Mouse (Mus musculus): ENCODE measurements at regions not wholly inside any gene's neighbourhood (a gene's known extent, or its start where the extent isn't known, plus 50 kb on each side); places are given as distances from the start of the nearest gene placed in this dataset.

DNA sequence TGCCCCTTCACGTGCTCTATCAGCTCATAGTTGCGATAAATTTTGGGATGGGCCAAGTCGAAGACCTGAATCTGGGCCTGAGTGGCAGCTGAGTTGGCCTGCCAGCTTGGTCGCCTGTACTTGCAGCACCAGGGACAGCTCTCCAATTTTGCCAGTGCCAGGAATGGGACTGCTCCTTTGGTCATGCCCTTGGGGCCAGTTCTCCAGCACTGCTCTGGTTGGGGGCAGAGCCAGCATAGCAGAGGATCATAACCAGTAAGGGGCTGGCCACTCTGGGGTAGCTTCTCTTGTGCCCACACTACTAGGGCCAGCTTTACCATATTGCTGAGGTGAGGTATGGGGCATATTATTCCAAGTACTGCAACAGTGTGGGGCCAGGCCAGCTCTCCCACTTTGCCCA lies 397.0 kb upstream of the Cadm2 start:
- DNase-seq: no peak

DNA sequence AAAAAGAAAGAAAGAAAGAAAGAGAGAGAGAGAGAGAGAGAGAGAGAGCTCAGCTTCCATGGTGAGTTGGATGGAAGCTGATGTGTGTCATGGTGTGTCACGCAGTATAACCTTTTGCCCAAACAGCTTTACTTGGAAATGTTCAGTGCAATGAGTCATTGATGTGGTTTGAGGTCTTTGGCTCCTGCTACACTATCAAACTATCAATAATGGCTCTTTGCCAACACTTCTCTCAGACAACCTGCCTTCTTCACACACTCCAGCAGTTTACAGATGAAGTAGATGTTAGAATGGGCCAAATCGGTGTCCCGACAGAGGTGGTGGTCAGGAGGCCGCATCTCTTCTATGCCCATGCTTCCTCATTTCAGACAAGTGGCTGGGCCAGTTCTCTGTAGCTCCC lies 369.0 kb upstream of the Cadm2 start:
- no peak for DNase-seq

DNA sequence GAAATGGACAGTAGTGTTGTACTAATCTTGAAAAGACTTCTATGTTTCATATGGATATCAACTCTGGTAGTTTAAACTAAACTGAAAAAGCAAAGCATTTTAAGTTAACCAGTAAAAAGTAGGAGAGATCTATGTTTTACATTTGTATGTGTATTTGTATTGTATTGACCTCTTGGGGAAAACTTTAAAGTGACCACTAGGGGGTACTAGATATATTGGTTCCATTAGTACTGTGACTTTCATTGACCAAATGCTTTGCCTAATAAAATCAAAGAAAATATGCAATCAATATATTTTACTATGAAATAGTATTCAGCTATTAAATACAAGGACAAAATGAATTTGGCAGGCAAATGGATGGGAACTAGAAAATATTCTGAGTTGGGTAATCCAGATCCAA lies 355.9 kb upstream of the Cadm2 start:
- no peak for DNase-seq

DNA sequence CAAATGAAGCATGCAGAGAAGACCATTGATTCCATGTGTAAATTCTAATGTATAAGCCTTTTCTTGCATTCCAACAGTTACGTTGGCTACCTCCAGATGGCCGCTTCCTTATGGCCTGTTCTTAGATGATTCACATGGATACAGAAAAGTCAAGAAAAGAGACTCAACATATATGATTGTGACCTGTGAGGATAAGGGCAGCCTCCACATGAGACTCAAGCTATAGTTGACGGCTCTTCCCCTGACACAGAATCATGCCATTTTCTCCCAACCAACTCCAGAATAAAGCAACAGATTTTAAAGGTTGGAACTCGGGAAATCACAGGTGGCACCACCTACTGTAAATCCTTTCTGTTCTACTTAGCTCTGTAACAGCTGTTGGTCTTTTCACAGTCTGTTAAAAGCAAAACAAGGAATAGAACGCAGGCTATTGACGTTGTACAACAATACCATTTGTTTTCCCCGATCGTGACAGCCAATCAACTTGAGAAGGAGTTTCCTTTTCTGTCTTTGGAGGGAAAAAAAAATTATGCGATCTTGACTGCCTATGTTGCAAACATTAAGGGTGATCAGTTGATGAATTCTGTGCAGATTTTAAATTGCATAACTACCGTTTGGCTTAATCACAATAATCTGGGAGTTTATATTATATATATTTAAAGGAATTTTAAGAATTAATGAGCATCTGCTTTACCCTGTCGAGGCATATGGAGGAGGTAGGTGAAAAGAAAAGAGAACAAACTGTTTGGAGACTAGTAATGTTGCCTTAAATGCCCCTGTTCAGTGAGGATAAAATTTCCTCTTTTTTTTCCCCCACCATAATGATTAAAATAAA lies 347.8 kb upstream of the Cadm2 start:
- DNase-seq: no peak

DNA sequence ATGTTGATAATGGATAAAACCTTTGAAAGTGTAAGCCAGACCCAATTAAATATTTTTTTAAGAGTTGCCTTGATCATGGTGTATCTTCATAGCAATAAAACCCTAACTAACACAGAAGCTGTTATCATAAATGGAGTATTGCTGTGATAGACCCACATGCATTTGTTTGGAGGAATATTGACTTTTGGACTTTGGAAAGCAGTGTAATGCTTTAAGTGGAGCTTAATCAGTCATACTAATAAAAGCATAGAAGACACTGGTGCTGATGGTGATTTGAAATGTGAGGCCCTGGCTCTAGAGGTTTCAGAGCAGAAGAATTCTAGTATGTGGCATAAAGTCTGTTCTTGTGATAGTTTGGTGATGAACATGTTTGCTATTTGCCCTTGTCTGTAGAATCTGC lies 328.4 kb upstream of the Cadm2 start:
- no peak for DNase-seq

DNA sequence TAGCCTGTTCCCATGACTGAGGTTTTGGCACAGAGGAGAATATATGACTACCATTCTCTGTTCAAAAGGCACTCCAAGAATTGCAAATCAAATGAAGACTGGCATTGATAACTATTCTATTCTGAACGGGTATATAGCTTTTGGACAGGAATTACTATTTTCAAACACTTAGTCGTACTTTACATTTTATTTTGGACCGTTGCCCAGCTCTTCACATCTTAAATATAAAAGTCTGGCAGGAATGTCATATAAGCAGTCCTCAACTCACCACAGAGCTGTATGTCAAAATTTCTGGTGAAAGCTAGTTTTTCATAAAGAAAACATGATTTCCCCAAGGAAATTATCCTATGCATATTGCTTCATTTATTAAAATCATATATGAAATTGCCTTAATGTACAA lies 323.7 kb upstream of the Cadm2 start:
- DNase-seq: no peak

DNA sequence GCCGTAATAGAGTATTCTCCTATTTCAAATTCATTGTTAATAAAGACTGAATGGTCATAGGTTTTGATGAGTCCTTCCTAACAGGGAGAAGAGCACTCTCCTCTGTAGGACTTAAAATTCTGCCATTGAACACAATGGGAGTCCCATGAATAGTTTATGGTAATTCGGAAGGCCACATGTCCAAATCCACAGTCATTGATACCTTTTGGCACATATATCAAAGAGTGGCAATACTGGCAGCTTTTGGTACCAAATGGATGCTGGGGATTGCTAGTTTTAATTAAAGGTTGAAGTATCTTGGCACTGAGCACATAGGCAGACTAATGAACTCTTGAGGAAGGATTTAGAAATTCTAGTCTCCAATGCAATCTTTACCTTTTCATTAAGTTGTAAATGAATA lies 298.5 kb upstream of the Cadm2 start:
- DNase-seq: no peak

DNA sequence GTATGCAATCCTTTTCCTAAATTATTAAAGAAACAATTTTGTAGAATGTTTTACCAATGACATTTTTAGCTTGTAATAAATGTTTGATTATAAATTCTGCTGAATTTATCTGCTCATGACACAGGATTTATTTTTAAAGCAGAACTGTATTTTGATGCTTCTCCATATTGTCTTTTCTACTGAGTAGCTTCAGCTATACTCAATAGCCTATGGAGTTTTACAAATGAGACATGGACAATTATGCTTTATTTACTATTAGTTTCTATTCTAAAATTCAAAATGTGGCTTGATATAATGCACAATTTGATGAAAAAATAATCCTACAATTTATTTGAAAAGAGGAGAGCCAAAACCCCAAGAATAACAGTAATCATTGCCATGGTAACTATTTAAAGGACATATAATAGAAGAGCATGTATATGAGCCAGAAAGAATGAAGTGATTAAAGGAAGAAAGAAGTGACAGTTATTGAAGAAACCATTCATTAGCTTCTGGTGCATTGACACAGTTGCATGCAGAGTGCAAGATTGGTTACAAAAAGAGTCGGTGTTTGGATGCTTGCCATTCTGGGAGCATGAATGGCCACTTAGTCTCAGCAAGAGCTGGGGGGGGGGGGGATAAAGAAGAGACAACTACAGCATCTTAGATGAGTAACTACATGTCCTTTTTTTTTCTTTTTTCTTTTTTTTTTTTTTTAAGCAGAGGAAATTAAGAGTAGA lies 250.8 kb upstream of the Cadm2 start:
- DNase-seq: no peak

DNA sequence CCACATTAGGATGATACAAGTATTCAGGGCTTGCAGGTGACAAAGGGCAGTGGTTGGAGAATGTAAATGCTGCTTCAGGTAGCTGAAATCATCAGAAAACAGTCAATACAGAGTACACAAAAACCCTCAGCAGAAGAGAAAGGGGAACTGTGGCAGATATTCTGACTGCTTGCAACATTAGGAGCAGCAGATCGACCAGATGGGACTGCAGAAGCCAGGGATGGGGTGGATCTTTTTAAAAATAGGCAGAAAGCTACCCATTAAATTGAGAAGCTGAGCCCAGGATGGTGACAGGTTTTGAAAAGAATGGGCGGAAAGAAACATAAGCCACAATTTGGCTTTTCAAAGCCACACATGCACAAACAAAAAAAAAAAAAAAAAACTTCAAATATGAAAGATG lies 229.5 kb upstream of the Cadm2 start:
- no peak for DNase-seq

DNA sequence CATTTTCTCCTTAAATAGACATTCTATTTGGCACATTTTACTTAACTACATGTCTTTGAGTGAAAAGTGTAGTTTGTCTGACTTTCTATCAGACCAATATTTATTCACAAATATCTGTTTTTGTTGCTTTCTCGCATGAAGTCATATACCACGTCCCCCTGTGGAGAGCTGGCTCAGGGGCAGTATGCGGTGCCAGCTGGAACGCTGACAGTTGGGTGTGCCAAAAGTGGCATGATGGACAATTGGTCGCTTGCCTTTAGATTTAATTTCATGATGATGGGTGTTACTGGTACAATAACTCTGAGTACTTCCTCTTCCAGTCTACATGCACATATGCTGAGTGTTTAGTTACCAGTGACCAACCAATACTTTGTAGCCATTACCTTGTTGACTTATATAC lies 223.8 kb upstream of the Cadm2 start:
- no peak for DNase-seq

DNA sequence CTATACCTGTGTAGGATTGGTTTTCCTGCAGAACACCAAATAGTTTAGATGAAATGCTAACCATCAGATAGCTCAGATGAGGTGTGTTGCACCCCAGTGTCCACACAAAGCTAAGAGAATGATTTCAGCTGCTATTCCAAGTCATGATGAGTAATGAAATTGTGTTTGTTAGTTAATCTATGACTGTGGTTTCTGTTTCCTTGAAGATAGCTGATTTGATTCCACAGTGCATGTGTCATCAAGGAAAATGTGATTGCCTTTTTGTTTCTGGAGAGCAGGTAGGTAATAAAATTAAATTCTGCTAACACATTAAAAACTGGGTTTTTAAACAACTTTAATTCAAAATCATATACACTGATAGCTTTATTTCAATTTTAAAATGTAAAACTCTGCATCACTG lies 176.5 kb upstream of the Cadm2 start:
- no peak for DNase-seq

DNA sequence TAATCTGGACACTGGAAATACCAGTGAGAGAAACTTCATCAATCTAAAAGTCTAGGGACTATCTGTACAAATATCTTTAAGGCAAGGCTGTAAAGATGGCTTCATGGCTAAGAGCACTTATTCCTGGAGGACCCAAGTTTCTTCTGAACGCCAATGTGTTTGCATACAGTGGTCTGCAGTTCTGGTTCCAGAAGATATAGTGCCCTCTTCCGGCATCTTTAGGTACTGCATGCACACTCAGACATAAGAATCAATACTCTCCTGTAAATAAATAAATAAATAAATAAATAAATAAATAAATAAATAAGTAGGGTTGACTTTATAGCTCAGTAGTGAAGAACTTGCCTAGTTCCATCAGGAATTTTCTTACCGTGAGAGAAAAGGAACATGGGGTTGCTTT lies 155.4 kb upstream of the Cadm2 start:
- peak; percentile 22 for DNase-seq

DNA sequence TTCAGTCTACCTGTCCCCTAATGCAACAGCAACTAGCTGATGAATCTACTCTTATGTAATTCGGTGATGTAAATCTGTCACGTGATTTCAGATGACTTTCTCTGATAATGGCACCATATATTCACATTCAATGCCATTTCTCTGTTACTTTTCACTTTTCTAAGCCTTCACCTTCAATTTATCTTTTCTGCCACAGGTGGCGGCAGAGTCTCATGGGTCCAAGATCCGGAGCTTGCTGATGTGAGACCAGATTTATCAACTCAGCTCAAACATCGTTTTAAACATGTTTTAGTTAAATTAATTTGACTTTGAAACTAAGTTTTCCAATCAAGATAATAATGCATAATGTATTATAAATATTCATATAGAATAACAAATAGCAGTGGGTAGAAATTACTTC lies 148.4 kb upstream of the Cadm2 start:
- DNase-seq: no peak

DNA sequence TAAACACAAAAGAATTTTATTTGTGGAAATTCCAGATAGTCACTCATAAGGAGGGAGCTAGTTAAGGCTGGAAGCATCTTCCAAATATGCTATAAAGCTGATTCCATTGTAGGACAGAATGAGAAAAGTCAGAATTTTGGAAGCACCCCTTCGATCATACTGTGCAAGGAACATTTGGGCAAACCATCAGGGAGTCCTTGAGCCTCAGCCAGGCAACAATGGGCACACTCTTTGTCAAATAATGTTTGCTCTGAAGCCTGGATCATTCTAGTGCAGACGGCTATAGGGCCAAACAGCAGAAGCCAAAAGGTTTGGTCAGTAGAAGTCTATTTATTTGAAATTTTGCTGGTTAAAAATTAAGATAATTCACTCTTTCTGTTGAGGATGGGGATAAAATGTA lies 114.7 kb upstream of the Cadm2 start:
- no peak for DNase-seq

DNA sequence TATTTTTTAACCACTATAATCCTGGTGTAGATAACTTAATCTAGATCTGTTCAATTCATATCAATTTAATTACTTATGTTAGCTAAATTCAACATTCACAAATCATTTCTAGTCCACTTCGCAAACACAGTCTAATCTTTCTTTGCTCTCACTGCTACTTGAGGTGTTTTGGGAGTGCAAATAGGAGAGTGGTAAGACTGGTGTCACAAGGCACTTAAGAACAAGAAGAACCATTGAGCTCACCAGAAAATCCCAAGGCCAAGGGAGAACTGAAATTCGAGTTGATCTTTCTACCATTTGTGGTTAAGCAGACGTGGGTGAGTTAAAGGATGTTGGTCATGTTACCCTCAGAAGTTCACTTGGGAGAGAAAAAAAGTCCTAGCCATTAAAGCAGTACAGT lies 77.9 kb upstream of the Cadm2 start:
- no peak for DNase-seq
